Mouse (Mus musculus): ENCODE measurements around the gene Med12l. TPM values are rescaled to one million over a fixed set of nuclear protein-coding genes. Genes with fewer than 3 reads are reported as not detected.

Gene Med12l
- total and polyA plus RNA-seq, 3 experiments, result 0.93 to 2.0 (median 1.5) TPM

- in situ Hi-C loops (cut with MboI; ENCODE audit: low pct_ligation_motif_present, low pct_unique_long_range_greater_than_20kb, low sequenced_read_pairs), result no loop called here
- DNase-seq (ENCODE audit: extremely low read depth), result no peak
- Histone ChIP-seq H3K4me3 (replicated peaks in 1 of 3; ENCODE audit: low read depth in 2 of 3, low read length in 2 of 3, poor library complexity in 1 of 3) (no peak overlapping the region), H3K27me3 (replicated peaks) (no peaks in the 10 kb centered on the region), H3K79me2 (replicated peaks; ENCODE audit: control insufficient read depth, extremely low read depth, insufficient read depth, poor library complexity, severe bottlenecking) (no peaks in the 10 kb centered on the region), H3K9me3 (replicated peaks; ENCODE audit: low read length) (no peaks in the 10 kb centered on the region), H3K4me2 (ENCODE audit: insufficient read depth, low read depth, poor library complexity, severe bottlenecking) (no peak overlapping the region), H3K27ac (ENCODE audit: insufficient read depth, low read depth) (no peak overlapping the region), H3K4me1 (ENCODE audit: control insufficient read depth in 1 of 2, insufficient read depth in 2 of 2) (peaks cover 14 to 46% of the 10 kb centered on the region in 2 experiments), H3K9ac (ENCODE audit: insufficient read depth, low read depth) (no peak overlapping the region), H3K36me3 (replicated peaks in 1 of 2; ENCODE audit: control insufficient read depth in 1 of 2, insufficient read depth in 1 of 2, low read length in 1 of 2) (no peaks in the 10 kb centered on the region)
- dilution Hi-C loops (cut with MboI; ENCODE audit: extremely low pct_ligation_motif_present, extremely low pct_unique_long_range_greater_than_20kb, low sequenced_read_pairs), result no loop called here
- TF ChIP-seq ZKSCAN1 (IDR thresholded peaks at IDR 0.05; ENCODE audit: borderline replicate concordance, low read depth, low read length) (no peak), ZC3H11A (IDR thresholded peaks at IDR 0.05; ENCODE audit: low read depth, low read length) (no peak), POLR2AphosphoS2 (IDR thresholded peaks at IDR 0.05; ENCODE audit: low read depth, low read length) (no peak), NRF1 (IDR thresholded peaks at IDR 0.05; ENCODE audit: low read depth, low read length) (no peak), EP300 (IDR thresholded peaks at IDR 0.05; ENCODE audit: low read length) (no peak), BHLHE40 (IDR thresholded peaks at IDR 0.05; ENCODE audit: low read depth, low read length) (no peak), CHD1 (IDR thresholded peaks at IDR 0.05; ENCODE audit: low read depth, low read length) (no peak), GABPA (IDR thresholded peaks at IDR 0.05; ENCODE audit: insufficient replicate concordance, low read depth, low read length) (no peak), RAD21 (IDR thresholded peaks at IDR 0.05; ENCODE audit: low read depth, low read length) (no peak), KAT2A (IDR thresholded peaks at IDR 0.05; ENCODE audit: insufficient replicate concordance, low read length) (no peak), TCF12 (IDR thresholded peaks at IDR 0.05; ENCODE audit: low read depth, low read length) (no peak), IRF4 (IDR thresholded peaks at IDR 0.05; ENCODE audit: low read depth, low read length) (no peak), JUN (IDR thresholded peaks at IDR 0.05; ENCODE audit: insufficient read depth, low read depth, low read length) (no peak), USF2 (conservative IDR thresholded peaks at IDR 0.05; ENCODE audit: low read depth, low read length) (no peak), NELFE (IDR thresholded peaks at IDR 0.05; ENCODE audit: low read depth, low read length) (no peak), MXI1 (IDR thresholded peaks at IDR 0.05; ENCODE audit: low read depth, low read length) (no peak)
These were observed 310.5 kb downstream of the Med12l start for GRCm38 (mm10) chr3:59316077-59316476.

- no peak overlapping the region for H3K4me2 ChIP-seq (ENCODE audit: insufficient read depth, low read depth, poor library complexity, severe bottlenecking)
- no peak overlapping the region for H3K4me3 ChIP-seq (replicated peaks in 1 of 3; ENCODE audit: low read depth in 2 of 3, low read length in 2 of 3, poor library complexity in 1 of 3)
- dilution Hi-C loops (cut with MboI; ENCODE audit: extremely low pct_ligation_motif_present, extremely low pct_unique_long_range_greater_than_20kb, low sequenced_read_pairs) (no loop called here), in situ Hi-C loops (cut with MboI; ENCODE audit: low pct_ligation_motif_present, low pct_unique_long_range_greater_than_20kb, low sequenced_read_pairs) (loop anchor here (10.0 kb wide), 1 partner anchor 137 kb away; no protein-coding TSS in a partner anchor)
- no peaks in the 10 kb centered on the region for H3K9me3 ChIP-seq (replicated peaks; ENCODE audit: low read length)
- no peaks in the 10 kb centered on the region for H3K36me3 ChIP-seq (replicated peaks in 1 of 2; ENCODE audit: control insufficient read depth in 1 of 2, insufficient read depth in 1 of 2, low read length in 1 of 2)
- DNase-seq (ENCODE audit: extremely low read depth), result peak; percentile 58
- no peaks in the 10 kb centered on the region for H3K79me2 ChIP-seq (replicated peaks; ENCODE audit: control insufficient read depth, extremely low read depth, insufficient read depth, poor library complexity, severe bottlenecking)
- no peak overlapping the region for H3K9ac ChIP-seq (ENCODE audit: insufficient read depth, low read depth)
- no peaks in the 10 kb centered on the region for H3K27me3 ChIP-seq (replicated peaks)
- no peak overlapping the region for H3K27ac ChIP-seq (ENCODE audit: insufficient read depth, low read depth)
- TF ChIP-seq CTCF (conservative IDR thresholded peaks at IDR 0.05 in 1 of 2, IDR thresholded peaks at IDR 0.05 in 1 of 2; ENCODE audit: low read depth in 2 of 2, low read length in 2 of 2) (peak; percentile 77 to 79), MYC (IDR thresholded peaks at IDR 0.05; ENCODE audit: low read depth, low read length) (peak; percentile 34; the same call in 1 of the 2 replicates), RAD21 (IDR thresholded peaks at IDR 0.05; ENCODE audit: low read depth, low read length) (peak; percentile 75), SMC3 (IDR thresholded peaks at IDR 0.05; ENCODE audit: low read depth, low read length) (peak; percentile 83), KAT2A (IDR thresholded peaks at IDR 0.05; ENCODE audit: insufficient replicate concordance, low read length) (no peak), MAX (IDR thresholded peaks at IDR 0.05; ENCODE audit: low read length) (no peak)
- H3K4me1 ChIP-seq (ENCODE audit: control insufficient read depth in 1 of 2, insufficient read depth in 2 of 2), result peaks cover 4 to 5% of the 10 kb centered on the region in 2 experiments
These were observed 315.8 kb downstream of the Med12l start for GRCm38 (mm10) chr3:59321278-59321876.
